Mouse (Mus musculus) hindbrain, embryonic 16.5 days (tissue): ENCODE data around the gene Brf1. TPM values are rescaled to one million over a fixed set of nuclear protein-coding genes. Genes with fewer than 3 reads are reported as not detected.

Experiments used
- ATAC-seq: fragments of 200-750 bp; cut with Nextera tagmentation; 2 replicates; pipeline ENCODE4 v1.8.0; 2017; ENCODE audit warnings: moderate TSS enrichment, moderate library complexity
- H3K27ac ChIP-seq: fragments of 300-500 bp; sonication (generic); 2 replicates; pipeline ENCODE4 v1.5.1; 2014; ENCODE audit warnings: low read depth, mild to moderate bottlenecking, control low read depth, low read length, moderate library complexity
- H3K27me3 ChIP-seq: fragments of 300-500 bp; sonication (generic); replicated peaks from 2 replicates; pipeline ENCODE4 v1.6.1; 2014; ENCODE audit warnings: low read length; ENCODE audit not compliant: control insufficient read depth, insufficient read depth
- H3K36me3 ChIP-seq: fragments of 300-500 bp; sonication (generic); 2 replicates; pipeline ENCODE4 v1.6.1; 2014; ENCODE audit warnings: mild to moderate bottlenecking, low read length, moderate library complexity, mixed read lengths; ENCODE audit not compliant: control insufficient read depth, insufficient read depth
- H3K4me1 ChIP-seq: fragments of 300-500 bp; sonication (generic); 2 replicates; pipeline ENCODE4 v1.6.1; 2014; ENCODE audit warnings: low read depth, low read length; ENCODE audit not compliant: control insufficient read depth, insufficient read depth
- H3K4me2 ChIP-seq: fragments of 300-500 bp; sonication (generic); 2 replicates; pipeline ENCODE4 v1.6.1; 2014; ENCODE audit warnings: mild to moderate bottlenecking, low read length, control low read depth, moderate library complexity
- H3K4me3 ChIP-seq: fragments of 300-500 bp; sonication (generic); 2 replicates; pipeline ENCODE4 v1.5.1; 2014; ENCODE audit warnings: mild to moderate bottlenecking, low read length, control low read depth, moderate library complexity
- H3K9ac ChIP-seq: fragments of 300-500 bp; sonication (generic); 2 replicates; pipeline ENCODE4 v1.6.1; 2014; ENCODE audit warnings: low read depth, mild to moderate bottlenecking, control low read depth, low read length, moderate library complexity
- H3K9me3 ChIP-seq: fragments of 300-500 bp; sonication (generic); 2 replicates; pipeline ENCODE4 v1.6.1; 2014; ENCODE audit warnings: mild to moderate bottlenecking, low read length, moderate library complexity; ENCODE audit not compliant: control insufficient read depth
- WGBS: fragments of 180-500 bp; shearing (Covaris S2); extraction: QIAGEN DNeasy Blood & Tissue Kit; methylation state at CpG from one replicate; pipeline ENCODE4 v1.1.7; 2014; 5-methylcytosine and 5-hydroxymethylcytosine counted together
- polyA plus RNA-seq: library from polyadenylated mRNA; unstranded; fragments of >200 nt; fragmentation: Nextera tagmentation; extraction: Ambion mirVana; gene quantifications from 2 replicates; pipeline ENCODE4 v1.2.1, GENCODE M21; 2015

The Brf1 gene
- polyA plus RNA-seq, 1 experiment from 2014 or later, result 40.5 TPM

DNA sequence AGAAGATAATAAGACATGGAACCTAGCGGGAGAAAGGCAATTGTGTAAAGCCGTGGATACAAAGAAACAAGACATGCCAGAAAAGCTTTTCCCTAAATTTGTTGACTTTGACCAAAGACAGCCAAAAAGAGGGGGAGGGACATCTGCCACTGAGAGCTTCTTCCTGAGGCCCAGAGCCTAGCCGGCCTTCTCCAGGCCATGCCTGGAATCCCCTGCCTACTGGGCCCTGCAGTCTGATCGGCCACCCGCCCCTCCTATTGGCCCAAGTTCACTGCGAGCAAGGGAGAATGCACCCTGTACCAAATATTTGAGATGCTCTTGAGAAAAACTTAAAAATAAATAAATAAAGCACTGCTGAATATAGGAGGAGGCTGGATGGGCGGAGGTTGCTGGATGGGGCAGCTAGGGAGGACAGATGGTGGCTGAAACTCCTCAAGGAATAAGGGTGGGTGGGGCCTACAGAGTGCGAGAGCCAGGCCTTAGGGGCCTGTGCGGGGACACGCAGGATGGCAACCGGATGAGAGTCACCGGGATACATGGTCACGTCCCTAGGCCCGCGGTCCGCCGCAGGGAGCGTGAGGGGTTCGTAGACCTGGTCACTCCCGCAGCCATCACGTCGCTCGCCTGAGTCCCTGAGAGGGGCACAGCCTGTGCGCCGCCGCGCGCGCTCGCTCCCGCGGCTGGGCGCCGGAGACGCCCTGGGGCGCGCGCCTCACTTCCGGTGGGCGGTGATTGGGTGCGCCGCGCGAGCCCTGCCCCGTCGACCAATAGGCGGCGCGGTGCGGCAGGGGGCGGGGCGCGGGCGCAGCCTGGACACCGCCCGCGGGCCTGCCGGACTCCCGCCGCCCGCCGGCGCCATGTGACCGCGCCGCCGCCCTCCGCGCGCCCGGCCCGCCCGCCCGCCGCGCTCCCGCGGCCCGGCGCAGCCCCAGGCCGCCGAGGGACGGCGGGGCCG is 13.4 kb upstream of the Brf1 start, which contains the start of gene Pacs2:
Gene Pacs2 (plus strand): TSS at position 905 of the 955 bp plus-strand sequence.
- Histone ChIP-seq H3K4me2 (peak within 1 kb of the TSS; percentile 83), H3K9ac (peak within 1 kb of the TSS; percentile 95), H3K4me3 (peak within 1 kb of the TSS; percentile 89), H3K9me3 (no peaks in the 10 kb centered on the region), H3K27me3 (no peaks in the 10 kb centered on the region), H3K4me1 (peaks cover 33% of the 10 kb centered on the region), H3K27ac (peak within 1 kb of the TSS; percentile 89), H3K36me3 (no peaks in the 10 kb centered on the region)
- peak; percentile 92 for ATAC-seq
- WGBS, result 5% methylated on average over 32 of the region's 85 CpGs

DNA sequence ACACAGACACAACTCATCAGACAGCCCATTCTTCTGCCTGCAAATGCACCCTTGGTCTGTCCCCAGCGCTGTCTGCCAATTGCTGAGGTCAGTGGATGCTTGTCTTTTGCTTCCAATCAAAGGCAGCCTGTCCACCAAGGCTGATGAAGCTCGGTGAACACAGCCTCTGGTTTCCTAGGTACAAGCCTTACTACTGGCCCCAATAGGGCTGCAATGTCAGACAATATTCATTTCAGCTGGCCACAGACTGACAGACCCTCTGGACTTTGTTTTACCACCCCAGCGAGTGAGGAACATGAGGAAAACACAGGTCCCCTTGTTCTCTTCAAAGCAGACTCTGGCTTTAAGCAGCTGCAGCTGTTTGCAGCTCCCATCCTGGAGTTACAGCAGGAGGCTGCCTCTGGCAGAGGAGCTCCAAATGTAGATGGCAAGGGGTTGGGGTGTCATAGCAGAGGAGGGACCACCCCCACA is 12.6 kb upstream of the Brf1 start:
- Histone ChIP-seq H3K36me3 (no peaks in the 10 kb centered on the region), H3K4me2 (peak overlapping the region; percentile 73), H3K4me1 (peaks cover 33% of the 10 kb centered on the region), H3K9ac (0 out of 2 replicates have a peak overlapping the region, but pooled peaks have one; percentile 1), H3K9me3 (no peaks in the 10 kb centered on the region), H3K27me3 (no peaks in the 10 kb centered on the region), H3K4me3 (no peak overlapping the region), H3K27ac (peak overlapping the region; percentile 89)
- no peak for ATAC-seq
- 56% methylated on average over 3 of the region's 3 CpGs for WGBS

GRCm38 (mm10) chr12:113012443-113012842 is 11.9 kb upstream of the Brf1 start:
- H3K4me1 ChIP-seq, result peaks cover 33% of the 10 kb centered on the region
- H3K36me3 ChIP-seq, result no peaks in the 10 kb centered on the region
- no peaks in the 10 kb centered on the region for H3K9me3 ChIP-seq
- H3K9ac ChIP-seq, result no peak overlapping the region
- H3K27me3 ChIP-seq, result no peaks in the 10 kb centered on the region
- H3K4me3 ChIP-seq, result no peak overlapping the region
- H3K27ac ChIP-seq, result peak overlapping the region; percentile 89; the same call in 1 of the 2 replicates
- WGBS, result 96% methylated on average over 5 of the region's 5 CpGs
- ATAC-seq, result no peak
- H3K4me2 ChIP-seq, result no peak overlapping the region

DNA sequence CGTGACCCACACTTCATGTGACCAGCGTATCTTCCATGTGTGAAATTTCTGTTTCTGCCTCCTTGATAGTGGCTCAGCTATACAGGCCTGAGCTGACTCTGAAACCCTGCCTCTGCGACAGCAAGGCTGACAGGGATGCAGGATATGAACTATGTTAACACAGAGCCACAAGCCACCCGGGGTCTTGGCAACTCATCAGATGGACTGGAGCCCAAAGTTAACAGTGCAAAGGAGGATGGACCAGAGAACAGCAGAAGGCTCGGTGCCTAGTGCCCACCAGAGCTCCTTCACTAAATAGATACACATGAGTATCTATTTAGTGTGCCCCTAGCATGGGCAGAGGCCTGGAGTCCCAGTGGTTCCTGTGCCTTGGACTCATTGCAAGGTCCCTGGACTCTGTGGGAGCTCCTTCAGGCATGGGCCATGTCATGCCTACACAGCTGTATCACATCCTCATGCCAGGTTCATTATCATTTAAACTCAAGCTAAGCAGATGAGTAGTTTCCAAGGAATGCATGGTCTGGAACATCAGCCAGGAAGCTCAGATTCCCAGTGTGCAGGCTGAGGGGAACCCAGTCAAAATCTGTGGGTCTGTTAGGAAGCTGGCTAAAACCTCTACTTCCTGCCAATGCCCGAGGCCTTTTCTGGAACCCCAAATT is 11.3 kb upstream of the Brf1 start:
- ATAC-seq, result no peak
- Histone ChIP-seq H3K27ac (no peak overlapping the region), H3K4me1 (peaks cover 30% of the 10 kb centered on the region), H3K9ac (no peak overlapping the region), H3K4me2 (no peak overlapping the region), H3K36me3 (no peaks in the 10 kb centered on the region), H3K9me3 (no peaks in the 10 kb centered on the region), H3K4me3 (no peak overlapping the region), H3K27me3 (no peaks in the 10 kb centered on the region)
- 79% methylated on average over 6 of the region's 6 CpGs for WGBS

DNA sequence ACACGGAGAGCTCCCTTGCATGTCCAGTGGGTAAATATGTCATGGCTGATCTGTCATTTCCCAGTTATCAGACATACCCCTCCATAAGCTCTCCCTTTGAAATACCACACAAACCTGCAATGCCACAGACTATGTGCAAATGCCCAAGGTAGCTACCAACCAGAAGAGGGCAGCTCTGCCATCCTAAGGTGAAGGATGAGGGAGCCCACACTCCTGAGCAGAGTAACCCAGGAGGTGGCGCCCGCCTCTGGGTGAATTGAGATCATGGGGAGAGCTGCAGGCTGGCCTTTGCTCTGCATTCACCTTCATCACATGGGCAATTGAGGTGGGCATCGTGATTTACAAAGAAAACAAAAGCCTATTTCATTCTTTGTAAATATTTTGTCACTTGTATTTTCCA is 4.5 kb upstream of the Brf1 start:
- WGBS, result 30% methylated on average over 4 of the region's 4 CpGs
- Histone ChIP-seq H3K36me3 (no peaks in the 10 kb centered on the region), H3K4me3 (no peak overlapping the region), H3K9me3 (no peaks in the 10 kb centered on the region), H3K4me2 (no peak overlapping the region), H3K4me1 (peaks cover 6% of the 10 kb centered on the region), H3K27me3 (no peaks in the 10 kb centered on the region), H3K27ac (no peak overlapping the region), H3K9ac (no peak overlapping the region)
- no peak for ATAC-seq

- WGBS, result 80% methylated on average over 8 of the region's 8 CpGs
These were observed 3.5 kb upstream of the Brf1 start for GRCm38 (mm10) chr12:113004011-113004410.

DNA sequence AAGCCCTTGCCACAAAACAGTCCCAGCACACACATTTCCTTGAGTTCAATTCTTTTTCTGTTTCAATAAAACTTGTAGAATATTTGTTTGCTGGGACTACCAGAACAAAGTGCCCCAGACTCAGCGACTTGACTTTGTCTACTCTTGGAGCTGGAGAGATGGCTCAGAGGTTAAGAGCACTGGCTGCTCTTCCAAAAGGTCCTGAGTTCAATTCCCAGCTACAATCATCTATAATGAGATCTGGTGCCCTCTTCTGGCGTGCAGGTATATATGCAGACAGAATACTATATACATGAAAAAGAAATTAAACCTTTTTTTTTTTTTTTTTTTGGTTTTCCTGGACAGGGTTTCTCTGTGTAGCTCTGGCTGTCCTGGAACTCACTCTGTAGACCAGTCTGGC is 2.2 kb upstream of the Brf1 start:
- no peaks in the 10 kb centered on the region for H3K9me3 ChIP-seq
- no peak overlapping the region for H3K9ac ChIP-seq
- H3K4me1 ChIP-seq, result peaks cover 21% of the 10 kb centered on the region
- H3K4me2 ChIP-seq, result no peak overlapping the region
- H3K27ac ChIP-seq, result no peak overlapping the region
- H3K4me3 ChIP-seq, result no peak overlapping the region
- H3K27me3 ChIP-seq, result no peaks in the 10 kb centered on the region
- no peak for ATAC-seq
- WGBS, result 36% methylated on average over 2 of the region's 2 CpGs
- no peaks in the 10 kb centered on the region for H3K36me3 ChIP-seq

More at GRCm38 (mm10) chr12:113004011-113004410, 3.5 kb upstream of the Brf1 start:
- H3K4me2 ChIP-seq, result no peak overlapping the region
- no peaks in the 10 kb centered on the region for H3K9me3 ChIP-seq
- ATAC-seq, result no peak
- no peak overlapping the region for H3K9ac ChIP-seq
- no peak overlapping the region for H3K4me3 ChIP-seq
- H3K36me3 ChIP-seq, result no peaks in the 10 kb centered on the region
- H3K27me3 ChIP-seq, result no peaks in the 10 kb centered on the region
- H3K27ac ChIP-seq, result no peak overlapping the region
- H3K4me1 ChIP-seq, result peaks cover 11% of the 10 kb centered on the region

DNA sequence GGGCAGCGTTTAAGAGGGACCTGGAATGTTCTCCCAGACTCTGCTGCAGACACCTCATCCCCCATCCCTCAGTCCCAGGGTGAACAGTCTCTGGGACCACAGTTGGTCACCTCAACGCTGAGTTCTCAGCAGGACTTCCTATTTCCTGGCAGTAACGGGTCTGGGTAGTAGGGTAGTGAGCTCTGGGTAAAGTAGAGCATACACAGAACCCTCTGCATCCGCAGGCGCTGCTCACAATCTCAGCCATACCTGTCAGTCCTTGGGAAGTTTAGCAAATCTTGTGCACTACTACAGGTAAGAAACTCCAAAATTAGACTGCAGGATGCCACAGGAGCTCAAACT is 600 bp upstream of the Brf1 start:
- ATAC-seq, result peak; percentile 56; the same call in 1 of the 2 replicates
- Histone ChIP-seq H3K4me3 (peak overlapping the region; percentile 81), H3K9me3 (no peaks in the 10 kb centered on the region), H3K9ac (peak overlapping the region; percentile 94), H3K4me1 (peaks cover 21% of the 10 kb centered on the region), H3K36me3 (no peaks in the 10 kb centered on the region), H3K27me3 (no peaks in the 10 kb centered on the region), H3K27ac (peak overlapping the region; percentile 90), H3K4me2 (peak overlapping the region; percentile 84)
- WGBS, result 3% methylated on average over 5 of the region's 5 CpGs
